Mouse (Mus musculus) liver, embryonic 16.5 days (tissue): ENCODE results near the gene Pax3. TPM values are rescaled to one million over a fixed set of nuclear protein-coding genes. Genes with fewer than 3 reads are reported as not detected.

ENCODE experiments used
- ATAC-seq: fragments of 200-750 bp; cut with Nextera tagmentation; 2 replicates; pipeline ENCODE4 v1.8.0; 2017; ENCODE audit warnings: low read depth, mild to moderate bottlenecking, moderate number of reproducible peaks, moderate library complexity
- H3K27ac ChIP-seq: fragments of 300-500 bp; sonication (generic); 2 replicates; pipeline ENCODE4 v1.5.1; 2014; ENCODE audit warnings: mild to moderate bottlenecking, low read length
- H3K27me3 ChIP-seq: fragments of 300-500 bp; sonication (generic); 2 replicates; pipeline ENCODE4 v1.6.1; 2014; ENCODE audit warnings: low read depth, low read length, mixed read lengths; ENCODE audit not compliant: control insufficient read depth, insufficient read depth
- H3K36me3 ChIP-seq: fragments of 300-500 bp; sonication (generic); 2 replicates; pipeline ENCODE4 v1.6.1; 2014; ENCODE audit warnings: mild to moderate bottlenecking; ENCODE audit not compliant: control insufficient read depth, insufficient read depth
- H3K4me1 ChIP-seq: fragments of 300-500 bp; sonication (generic); 2 replicates; pipeline ENCODE4 v1.6.1; 2014; ENCODE audit warnings: low read depth, low read length, mixed read lengths; ENCODE audit not compliant: control insufficient read depth
- H3K4me2 ChIP-seq: fragments of 300-500 bp; sonication (generic); 2 replicates; pipeline ENCODE4 v1.6.1; 2014; ENCODE audit warnings: low read depth, low read length, mixed read lengths
- H3K4me3 ChIP-seq: fragments of 300-500 bp; sonication (generic); 2 replicates; pipeline ENCODE4 v1.5.1; 2014; ENCODE audit warnings: low read depth, mild to moderate bottlenecking, low read length
- H3K9ac ChIP-seq: fragments of 300-500 bp; sonication (generic); 2 replicates; pipeline ENCODE4 v1.6.1; 2014; ENCODE audit warnings: low read depth, low read length
- H3K9me3 ChIP-seq: fragments of 300-500 bp; sonication (generic); replicated peaks from 2 replicates; pipeline ENCODE4 v1.6.1; 2016; ENCODE audit warnings: low read length; ENCODE audit not compliant: control insufficient read depth
- WGBS: fragments of 180-500 bp; shearing (Covaris S2); extraction: QIAGEN DNeasy Blood & Tissue Kit; methylation state at CpG from one replicate; pipeline ENCODE4 v1.1.7; 2014; ENCODE audit not compliant: insufficient replicate concordance; 5-methylcytosine and 5-hydroxymethylcytosine counted together
- polyA plus RNA-seq: library from polyadenylated mRNA; unstranded; fragments of >200 nt; fragmentation: Nextera tagmentation; extraction: Ambion mirVana; gene quantifications from 2 replicates; pipeline ENCODE4 v1.2.1, GENCODE M21; 2015

Pax3 gene
- polyA plus RNA-seq, 1 experiment from 2014 or later = not detected

GRCm38 (mm10) chr1:78193465-78193991 lies 3.4 kb downstream of the Pax3 start:
- WGBS = 2% methylated on average over 20 of the region's 20 CpGs
- H3K9me3 ChIP-seq = no peaks in the 10 kb centered on the region
- H3K27ac ChIP-seq = no peak overlapping the region
- H3K4me1 ChIP-seq = no peaks in the 10 kb centered on the region; the same call in 1 of the 2 replicates
- no peak overlapping the region for H3K4me3 ChIP-seq
- H3K4me2 ChIP-seq = no peak overlapping the region
- H3K36me3 ChIP-seq = no peaks in the 10 kb centered on the region
- no peak overlapping the region for H3K9ac ChIP-seq
- peaks cover 99% of the 10 kb centered on the region for H3K27me3 ChIP-seq
- no peak for ATAC-seq

GRCm38 (mm10) chr1:78192746-78193464 lies 4.0 kb downstream of the Pax3 start:
- WGBS = 1% methylated on average over 20 of the region's 20 CpGs

DNA sequence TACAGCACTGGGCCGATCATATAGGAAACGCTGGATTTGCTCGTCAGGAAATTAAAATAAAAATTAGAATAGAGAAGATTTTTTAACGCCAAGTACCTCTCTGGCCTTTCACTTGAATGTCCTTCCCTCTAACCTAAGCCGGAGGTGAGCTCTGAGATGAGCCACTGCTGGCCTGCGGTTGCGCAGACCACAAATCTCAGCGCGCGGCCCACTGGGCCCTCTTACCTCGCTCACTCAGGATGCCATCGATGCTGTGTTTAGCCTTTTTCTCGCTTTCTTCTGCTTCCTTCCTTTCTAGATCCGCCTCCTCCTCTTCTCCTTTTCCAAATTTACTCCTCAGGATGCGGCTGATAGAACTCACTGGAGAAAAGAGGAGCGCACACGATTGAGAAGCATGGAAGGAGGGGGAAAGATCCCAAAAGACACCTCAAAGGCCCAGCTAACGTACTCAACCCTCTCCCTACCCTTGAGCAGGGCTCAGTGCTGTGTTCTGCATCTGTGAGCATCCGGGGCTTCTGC lies 4.7 kb downstream of the Pax3 start:
- Histone ChIP-seq H3K9me3 (no peaks in the 10 kb centered on the region), H3K9ac (no peak overlapping the region), H3K27me3 (peaks cover 99% of the 10 kb centered on the region), H3K4me2 (no peak overlapping the region), H3K4me1 (no peaks in the 10 kb centered on the region; the same call in 1 of the 2 replicates), H3K4me3 (no peak overlapping the region), H3K36me3 (no peaks in the 10 kb centered on the region), H3K27ac (no peak overlapping the region)
- no peak for ATAC-seq
- WGBS = 5% methylated on average over 19 of the region's 19 CpGs

More at GRCm38 (mm10) chr1:78192746-78193464, 4.0 kb downstream of the Pax3 start:
- ATAC-seq = no peak
- no peak overlapping the region for H3K4me2 ChIP-seq
- no peaks in the 10 kb centered on the region for H3K36me3 ChIP-seq
- H3K9me3 ChIP-seq = no peaks in the 10 kb centered on the region
- H3K27me3 ChIP-seq = peaks cover 99% of the 10 kb centered on the region
- no peak overlapping the region for H3K4me3 ChIP-seq
- no peak overlapping the region for H3K9ac ChIP-seq
- no peaks in the 10 kb centered on the region; the same call in 1 of the 2 replicates for H3K4me1 ChIP-seq
- no peak overlapping the region for H3K27ac ChIP-seq

DNA sequence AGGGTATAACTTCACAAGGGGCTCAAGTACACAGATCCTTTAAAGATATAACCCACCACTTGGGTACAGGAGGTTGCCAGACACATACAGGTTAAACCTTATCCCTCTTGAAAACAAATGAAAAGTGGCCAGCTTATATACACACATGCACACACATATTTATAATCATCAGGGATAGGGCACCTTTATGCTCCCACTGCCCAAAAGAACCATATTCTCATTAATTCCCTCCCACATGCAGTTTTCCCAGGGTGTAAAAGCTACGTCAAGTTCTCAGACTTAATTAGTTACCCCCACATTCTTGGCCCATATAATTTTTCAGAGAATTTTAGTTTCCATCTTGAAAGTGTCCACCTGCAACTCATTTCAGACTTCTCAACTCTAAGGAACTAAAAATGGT lies 5.2 kb downstream of the Pax3 start:
- no peak for ATAC-seq
- H3K9me3 ChIP-seq = no peaks in the 10 kb centered on the region
- WGBS = 18% methylated on average over 1 of the region's 1 CpGs
- H3K9ac ChIP-seq = no peak overlapping the region
- no peaks in the 10 kb centered on the region for H3K36me3 ChIP-seq
- no peak overlapping the region for H3K4me3 ChIP-seq
- H3K27me3 ChIP-seq = peaks cover 98% of the 10 kb centered on the region
- no peaks in the 10 kb centered on the region; the same call in 1 of the 2 replicates for H3K4me1 ChIP-seq
- no peak overlapping the region for H3K4me2 ChIP-seq
- H3K27ac ChIP-seq = no peak overlapping the region

GRCm38 (mm10) chr1:78191331-78191730 lies 5.6 kb downstream of the Pax3 start:
- H3K27me3 ChIP-seq = peaks cover 94% of the 10 kb centered on the region
- H3K4me2 ChIP-seq = no peak overlapping the region
- no peak for ATAC-seq
- 41% methylated on average over 1 of the region's 1 CpGs for WGBS
- no peaks in the 10 kb centered on the region for H3K9me3 ChIP-seq
- no peak overlapping the region for H3K9ac ChIP-seq
- H3K27ac ChIP-seq = no peak overlapping the region
- H3K36me3 ChIP-seq = no peaks in the 10 kb centered on the region
- H3K4me1 ChIP-seq = no peaks in the 10 kb centered on the region
- H3K4me3 ChIP-seq = no peak overlapping the region

DNA sequence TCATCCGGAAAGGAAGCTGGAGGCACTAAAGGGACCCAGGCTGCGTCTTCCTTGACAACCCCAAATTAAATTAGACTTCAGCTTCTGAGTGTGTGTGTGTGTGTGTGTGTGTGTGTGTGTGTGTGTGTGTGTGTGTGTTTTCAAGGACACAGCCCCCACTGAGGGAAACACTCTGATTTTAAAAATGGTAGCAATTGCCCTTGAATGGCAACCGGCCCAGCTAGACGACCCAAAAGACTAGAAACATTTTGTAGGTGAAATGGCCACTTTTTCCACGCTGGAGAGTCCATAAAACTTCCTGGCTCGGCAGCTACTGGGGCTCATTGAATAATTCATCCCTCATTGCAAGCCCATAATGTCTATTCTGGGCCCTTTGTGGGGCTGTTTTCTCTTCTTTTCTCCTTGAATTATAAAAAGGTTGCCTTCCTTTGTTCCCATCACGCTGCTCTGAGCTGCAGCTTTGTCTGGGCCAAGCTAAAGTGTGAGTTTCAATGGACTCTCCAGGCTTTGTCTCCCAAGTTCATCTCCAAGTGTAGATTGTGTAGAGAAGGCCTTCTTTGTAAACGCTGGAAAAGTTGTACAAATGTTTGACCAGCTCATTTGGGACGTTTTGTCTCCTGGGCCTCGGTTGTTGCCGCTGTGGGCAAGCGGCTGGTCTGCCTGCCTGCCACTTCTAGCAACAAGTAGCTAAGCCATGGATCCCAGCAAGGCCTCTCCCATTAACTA lies 6.4 kb downstream of the Pax3 start:
- Histone ChIP-seq H3K9ac (no peak overlapping the region), H3K27me3 (peaks cover 86% of the 10 kb centered on the region), H3K27ac (no peak overlapping the region), H3K4me1 (no peaks in the 10 kb centered on the region), H3K4me2 (no peak overlapping the region), H3K4me3 (no peak overlapping the region), H3K9me3 (no peaks in the 10 kb centered on the region), H3K36me3 (no peaks in the 10 kb centered on the region)
- 3% methylated on average over 12 of the region's 12 CpGs for WGBS
- ATAC-seq = no peak

GRCm38 (mm10) chr1:78189501-78190345 lies 7.2 kb downstream of the Pax3 start:
- Histone ChIP-seq H3K27ac (no peak overlapping the region), H3K9me3 (no peaks in the 10 kb centered on the region), H3K4me3 (no peak overlapping the region), H3K4me2 (no peak overlapping the region), H3K4me1 (no peaks in the 10 kb centered on the region), H3K36me3 (no peaks in the 10 kb centered on the region), H3K27me3 (peaks cover 78% of the 10 kb centered on the region), H3K9ac (no peak overlapping the region)
- 1% methylated on average over 46 of the region's 47 CpGs for WGBS
- ATAC-seq = no peak

DNA sequence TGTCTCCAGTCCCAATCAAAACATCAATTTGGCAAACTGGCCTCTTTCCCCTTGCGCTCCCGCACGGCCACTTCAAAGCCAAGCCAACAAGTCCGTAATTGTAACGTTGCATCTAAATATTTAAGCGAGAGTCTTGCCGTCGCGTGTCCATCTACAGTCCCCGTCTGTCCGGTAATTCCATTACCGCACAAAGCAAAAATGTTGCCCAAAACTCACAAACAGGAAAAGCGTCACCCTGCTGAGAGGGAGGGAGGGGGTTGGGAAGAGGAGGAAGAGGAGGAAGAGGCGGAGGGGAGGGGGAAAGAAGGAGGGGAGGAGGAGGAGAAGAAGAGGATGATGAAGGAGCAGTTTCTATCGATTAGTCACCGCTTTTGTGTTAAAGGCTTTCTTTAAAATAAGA lies 7.9 kb downstream of the Pax3 start:
- no peaks in the 10 kb centered on the region for H3K36me3 ChIP-seq
- no peaks in the 10 kb centered on the region for H3K4me1 ChIP-seq
- H3K4me3 ChIP-seq = no peak overlapping the region
- under 1% methylated on average over 16 of the region's 16 CpGs for WGBS
- H3K9me3 ChIP-seq = no peaks in the 10 kb centered on the region
- H3K27ac ChIP-seq = no peak overlapping the region
- ATAC-seq = no peak
- no peak overlapping the region for H3K9ac ChIP-seq
- H3K27me3 ChIP-seq = peaks cover 71% of the 10 kb centered on the region
- no peak overlapping the region for H3K4me2 ChIP-seq
